Mouse (Mus musculus) thymus, adult 2 months (tissue): ENCODE data around the gene Sirt5.

ENCODE experiments used
- CTCF ChIP-seq: fragments of 200-500 bp; IDR thresholded peaks from 2 replicates; pipeline ENCODE4 v1.5.1; 2012; ENCODE audit warnings: mild to moderate bottlenecking, control low read depth, low read length, moderate library complexity, borderline replicate concordance; ENCODE audit not compliant: control insufficient read depth, poor library complexity, insufficient read depth; ENCODE audit errors: extremely low read depth
- POLR2A ChIP-seq: fragments of 200-500 bp; IDR thresholded peaks from 2 replicates; pipeline ENCODE4 v1.6.1; 2012; ENCODE audit warnings: mild to moderate bottlenecking, low read length, control low read depth, moderate library complexity; ENCODE audit not compliant: control insufficient read depth, poor library complexity, insufficient read depth; ENCODE audit errors: extremely low read depth

- TF ChIP-seq POLR2A = no peak
- no peak for TF ChIP-seq CTCF
Observed at GRCm38 (mm10) chr13:43365825-43366184, 509 bp downstream of the Sirt5 start.
